Mouse (Mus musculus) neural tube, embryonic 10.5 days (tissue): ENCODE measurements at regions not wholly inside any gene's neighbourhood (a gene's known extent, or its start where the extent isn't known, plus 50 kb on each side); places are given as distances from the start of the nearest gene placed in this dataset.

Experiments used
- DNase-seq: peaks from one replicate; pipeline ENCODE4 v3.0.0-alpha.2; 2017; ENCODE audit warnings: low spot score; ENCODE audit errors: extremely low spot score

DNA sequence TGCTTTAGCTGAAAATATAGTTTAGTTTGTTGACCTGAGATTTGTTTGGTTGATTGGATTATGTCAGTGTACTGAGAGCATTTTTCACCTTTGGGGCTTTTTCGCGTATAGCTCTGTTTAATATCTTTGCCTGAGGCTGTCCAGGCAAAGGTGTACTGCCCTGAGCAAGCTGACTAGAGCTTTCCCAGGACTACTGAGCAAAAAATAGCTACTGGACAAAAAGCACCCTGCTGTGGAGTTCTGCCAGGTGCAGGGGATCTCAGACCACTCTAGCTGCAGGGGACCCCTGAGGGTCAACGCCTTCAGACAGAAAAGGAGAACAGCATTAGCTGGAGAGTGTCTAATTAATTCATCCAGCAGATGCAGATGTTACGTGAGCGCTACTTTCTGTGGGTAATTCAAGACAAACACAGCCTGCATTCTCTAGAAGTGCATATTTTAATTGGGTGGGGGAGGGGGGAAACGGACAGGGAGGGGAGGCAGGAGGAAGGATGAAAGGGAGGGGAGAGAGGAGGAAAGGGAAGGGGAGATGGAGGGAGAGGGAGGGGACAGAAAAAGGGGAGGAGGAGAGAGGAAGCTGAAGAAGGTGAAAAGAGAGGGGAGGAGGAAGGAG, 61.7 kb downstream of the Thnsl1 start:
- DNase-seq, result peak; percentile 22

DNA sequence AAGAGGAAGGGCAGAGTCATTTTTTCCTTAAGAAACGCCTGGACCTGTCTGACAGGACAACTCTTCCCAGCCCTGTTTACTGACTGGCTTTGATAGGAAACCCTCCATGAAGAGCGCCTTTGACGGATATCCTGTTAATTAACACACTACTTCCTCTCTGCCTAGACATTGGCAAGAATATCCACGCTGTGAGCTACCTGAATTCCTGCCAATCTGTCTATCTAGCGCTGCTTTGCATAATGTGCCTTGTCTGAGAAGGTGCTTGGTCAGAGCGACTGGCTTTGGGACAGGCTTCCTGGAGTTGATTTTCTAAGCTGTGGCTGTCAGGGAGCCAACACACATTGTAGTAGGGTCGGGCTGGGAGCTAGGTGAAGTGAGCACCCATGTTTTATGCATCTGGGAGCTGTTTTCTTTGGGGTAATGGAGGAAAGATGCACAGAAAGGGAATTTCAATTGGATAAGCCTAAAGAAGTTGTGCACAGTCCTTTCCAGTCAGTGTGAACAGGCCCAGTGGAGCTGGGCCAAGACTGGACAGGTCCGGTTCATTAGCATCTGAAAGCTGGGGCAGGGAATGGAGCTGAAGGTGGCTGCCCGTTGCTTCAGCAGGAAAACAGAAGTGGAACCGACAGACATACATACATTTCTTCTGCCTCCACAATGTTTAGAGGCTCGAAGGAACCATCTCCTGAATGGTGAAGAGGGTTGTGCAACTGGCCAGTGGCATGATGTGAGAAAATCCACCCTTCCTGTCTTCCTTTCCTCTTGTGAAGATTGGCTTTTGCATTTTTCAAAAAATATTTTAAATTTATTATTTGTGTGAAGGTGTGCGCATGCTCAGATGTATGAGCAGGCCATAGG, 64.7 kb downstream of the Thnsl1 start:
- DNase-seq, result no peak

DNA sequence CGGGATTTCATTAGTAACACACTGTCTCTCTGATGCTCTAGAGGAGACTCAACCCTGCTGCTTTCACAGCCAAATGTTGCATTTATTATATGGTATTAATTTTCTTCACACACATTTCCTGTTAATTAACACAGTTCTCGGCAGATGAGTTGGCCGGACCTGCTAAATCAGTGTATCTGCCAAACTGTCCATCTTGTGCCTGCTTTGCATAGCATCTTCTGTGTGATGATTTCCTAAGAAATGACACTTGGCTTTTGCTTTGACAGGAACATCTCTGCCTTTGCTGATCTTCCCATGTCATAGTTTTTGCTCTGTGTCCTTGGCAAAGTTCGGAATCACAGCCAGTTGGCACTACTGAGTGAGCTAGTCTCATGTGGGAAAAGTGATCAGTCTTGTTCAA, 67.9 kb downstream of the Thnsl1 start:
- DNase-seq, result no peak

DNA sequence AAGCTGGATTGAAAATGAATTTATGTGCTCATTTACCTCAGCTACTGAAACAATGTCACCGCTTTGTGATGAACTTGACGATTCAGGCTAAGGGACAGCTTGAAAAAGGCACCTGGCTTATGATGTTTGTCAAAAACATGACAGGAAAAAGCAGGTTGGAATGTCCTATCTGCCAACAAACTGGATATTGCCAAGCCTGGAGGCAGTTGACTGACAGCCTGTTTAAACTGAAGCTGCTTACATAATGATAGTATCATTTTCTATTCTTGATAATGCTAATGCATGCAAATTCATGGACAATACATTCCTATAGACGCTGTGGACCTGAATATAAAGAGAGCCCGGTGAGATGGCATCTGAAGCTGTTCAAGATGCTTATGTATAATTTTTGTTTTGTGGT, 69.8 kb downstream of the Thnsl1 start:
- DNase-seq, result no peak

DNA sequence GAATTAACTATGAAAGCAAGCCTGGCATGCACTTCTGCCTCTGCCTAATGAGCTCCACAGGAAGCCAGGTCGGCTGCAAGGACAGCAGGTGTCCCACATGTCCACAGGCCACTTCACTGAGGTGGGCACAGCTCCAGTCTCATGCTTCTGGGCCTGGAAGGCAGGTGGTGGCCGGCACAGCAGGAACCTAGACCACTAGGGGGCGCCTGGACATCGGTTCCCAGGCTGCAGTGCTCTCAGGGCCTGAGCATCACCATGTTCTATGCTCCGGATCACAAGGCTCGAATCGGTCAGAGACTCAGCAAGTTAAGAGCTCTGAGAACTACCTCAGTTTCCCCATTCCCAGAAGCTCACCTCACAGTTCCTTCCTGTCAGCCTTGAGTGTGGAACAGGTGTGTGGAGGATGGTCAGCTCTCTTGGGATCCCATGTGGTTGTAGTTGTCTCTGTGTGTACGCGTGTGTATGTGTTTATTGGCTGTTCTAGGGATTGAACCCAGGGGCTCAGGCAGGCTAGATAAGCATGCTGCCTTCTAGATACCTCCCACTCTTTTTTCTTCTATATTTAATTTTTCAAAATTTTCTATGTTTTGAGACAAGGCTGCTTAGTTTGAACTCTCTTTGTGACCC, 75.4 kb downstream of the Thnsl1 start:
- DNase-seq, result peak; percentile 83

DNA sequence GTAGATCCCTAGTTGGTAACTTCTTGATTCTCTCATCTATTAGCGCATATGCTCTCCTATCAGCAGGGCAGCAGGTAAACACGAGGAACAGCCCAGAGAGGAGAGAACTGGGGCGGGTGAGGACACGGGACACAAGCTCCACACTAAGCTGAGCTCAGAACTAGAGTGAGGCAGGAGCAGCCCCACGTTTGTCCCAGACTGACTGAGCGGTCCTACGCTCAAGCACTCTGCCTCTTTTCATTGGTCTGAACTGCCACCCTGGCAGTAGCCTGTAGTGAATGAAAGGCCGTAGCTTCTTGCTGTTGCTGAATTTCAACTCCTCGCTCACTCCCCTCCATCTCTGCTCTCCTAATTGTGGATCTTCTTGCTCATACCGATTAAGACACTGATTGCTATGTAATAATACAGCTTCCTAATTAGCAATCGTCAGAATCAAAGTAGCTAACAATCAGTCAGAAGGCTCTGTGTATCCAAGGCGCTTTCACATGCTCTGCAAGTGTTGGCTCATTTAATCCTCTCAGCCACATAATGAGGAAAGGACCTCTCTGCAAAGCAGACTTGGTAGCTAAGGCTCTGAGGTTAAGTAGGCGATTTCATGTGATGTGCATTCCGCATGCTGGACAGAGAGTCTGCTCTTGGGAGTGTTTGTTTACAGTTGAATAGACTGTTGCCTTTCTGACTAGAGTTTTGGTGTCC, 77.1 kb downstream of the Thnsl1 start:
- no peak for DNase-seq

DNA sequence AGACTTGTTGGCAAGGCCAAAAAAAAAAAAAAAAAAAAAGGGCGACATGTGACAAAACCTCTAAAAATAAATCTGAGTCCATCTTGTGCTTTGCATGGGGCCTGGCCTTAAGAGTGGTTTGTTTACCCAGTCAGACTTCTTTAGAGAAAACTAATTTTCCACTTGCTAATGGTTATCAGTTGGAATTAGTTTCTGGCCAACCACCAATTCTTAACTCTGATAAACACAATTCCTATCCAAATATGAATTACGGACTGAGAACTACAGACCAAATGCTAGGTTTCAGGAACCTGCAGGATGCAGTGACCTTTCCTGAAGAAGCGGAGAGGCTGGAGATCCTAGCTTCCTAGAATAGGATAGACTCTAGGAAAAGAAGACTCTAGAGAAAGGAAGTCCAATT, 79.4 kb downstream of the Thnsl1 start:
- no peak for DNase-seq

DNA sequence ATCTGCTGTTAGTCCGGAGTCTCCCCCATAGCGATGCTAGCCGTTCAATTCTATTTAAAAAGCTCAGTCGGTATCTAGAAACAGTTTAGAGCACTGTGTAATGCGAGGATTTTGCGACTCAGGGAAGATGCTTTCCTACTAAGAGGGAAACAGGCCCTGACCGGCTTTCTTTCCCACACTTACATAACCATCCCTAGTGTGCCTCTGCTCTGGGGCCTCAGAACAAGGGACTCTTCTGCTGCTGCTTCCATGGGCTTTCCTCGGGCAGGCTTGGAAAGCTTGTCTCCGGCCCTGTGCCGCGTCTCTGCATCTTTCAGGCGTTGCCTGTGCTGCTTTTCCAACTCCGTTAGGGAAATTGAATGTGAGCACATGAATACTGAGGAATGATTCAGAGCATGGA, 79.6 kb upstream of the Gpr158 start:
- no peak for DNase-seq

DNA sequence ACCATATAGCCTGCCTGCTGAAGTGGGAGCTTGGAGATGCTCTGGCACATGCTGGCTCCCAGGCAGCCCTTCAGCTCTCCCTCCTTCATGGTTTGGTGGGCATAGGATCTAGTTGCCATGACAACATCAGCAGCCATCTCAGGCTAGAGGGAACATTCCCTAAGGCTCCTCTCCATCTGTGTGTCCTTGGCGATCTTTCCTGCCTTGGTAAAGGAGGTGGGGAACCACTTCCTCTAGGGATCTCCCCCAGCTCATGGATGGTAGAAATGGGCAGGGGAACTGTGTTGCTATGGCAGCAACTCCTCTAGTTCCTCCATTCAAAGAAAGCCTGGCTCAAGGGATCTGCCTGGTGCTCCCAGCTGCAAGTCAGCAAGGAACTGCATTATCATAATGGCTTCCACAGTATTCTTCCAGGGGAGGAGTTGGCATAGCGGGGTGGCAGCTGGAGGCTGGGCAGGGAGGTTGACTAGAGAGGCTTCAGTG, 74.6 kb upstream of the Gpr158 start:
- DNase-seq, result no peak

DNA sequence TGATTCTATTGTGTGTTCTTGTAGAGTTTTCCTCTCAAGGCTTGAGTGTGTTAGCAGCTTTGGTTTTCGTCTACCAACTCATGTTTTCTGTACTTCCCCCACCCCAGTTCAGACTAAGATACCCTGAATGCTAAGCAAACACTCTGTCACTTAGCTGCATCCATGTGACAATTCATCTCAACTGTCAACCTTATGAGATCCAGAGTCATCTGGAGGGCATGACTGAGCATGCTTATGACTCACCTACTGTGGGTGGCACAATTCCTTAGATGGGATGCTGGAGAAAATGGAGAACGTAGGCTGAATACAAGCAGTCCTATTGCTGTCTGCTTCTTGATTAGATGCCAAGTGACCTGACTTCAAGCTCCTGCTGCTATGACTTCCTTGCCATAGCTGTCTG, 73.3 kb upstream of the Gpr158 start:
- DNase-seq, result no peak

DNA sequence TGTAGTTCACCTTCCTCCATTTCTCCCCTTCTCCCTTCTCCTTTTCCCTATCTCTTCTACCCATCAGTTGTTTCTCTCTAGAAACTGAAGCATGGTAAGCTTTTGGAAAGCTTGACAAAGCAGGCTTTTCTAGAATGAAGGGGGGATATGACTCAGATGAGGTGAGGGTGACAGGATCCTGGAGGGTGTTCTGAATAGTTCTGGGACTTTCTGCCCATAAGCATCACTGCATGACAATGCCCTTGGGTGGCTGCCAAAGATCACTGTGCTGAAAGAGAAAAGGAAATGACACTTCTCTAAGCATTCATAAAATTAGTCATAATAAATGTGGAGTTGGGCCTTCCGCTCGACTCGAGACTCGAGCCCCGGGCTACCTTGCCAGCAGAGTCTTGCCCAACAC, 67.7 kb upstream of the Gpr158 start:
- DNase-seq, result no peak
